In genomic region chr4:99653608-99654221, GRCm38 (mm10) we compare ENCODE assay signal across 10 mouse cellular contexts. TPM values are rescaled to one million over a fixed set of nuclear protein-coding genes. Genes with fewer than 3 reads are reported as not detected.
DNase-seq lines count a peak whose midpoint lies in the region; ATAC-seq and TF ChIP-seq lines count a peak whose summit lies in the region.
"Had no signal": no experiment of that assay in that cellular context is flagged by ENCODE, and none has a peak within 500 bp of the region (broad histone marks: within the 10 kb centered on the region; RNA-seq: fewer than 3 reads in every experiment).

No protein-coding gene starts in this region.

- H3K4me1 ChIP-seq in embryonic facial prominence, embryonic 14.5 days (ENCODE audit: control insufficient read depth, insufficient read depth, low read length): peaks cover 8% of the 10 kb centered on the region; the same call in 1 of the 2 replicates
- peaks cover 5% of the 10 kb centered on the region for H3K4me1 ChIP-seq in neural tube, embryonic 11.5 days (ENCODE audit: control insufficient read depth, insufficient read depth, low read length)

- H3K27ac ChIP-seq in embryonic facial prominence, embryonic 14.5 days (replicated peaks; ENCODE audit: low read depth, low read length): no peak overlapping the region
- H3K27ac ChIP-seq in neural tube, embryonic 11.5 days (ENCODE audit: low read depth, low read length): no peak overlapping the region
- H3K27ac ChIP-seq in layer of hippocampus, adult 2 months: no peak overlapping the region

- no peak overlapping the region for H3K9ac ChIP-seq in embryonic facial prominence, embryonic 14.5 days (ENCODE audit: low read depth, low read length)
- no peak overlapping the region for H3K9ac ChIP-seq in neural tube, embryonic 11.5 days (ENCODE audit: low read length)

- peaks cover 98% of the 10 kb centered on the region for H3K27me3 ChIP-seq in embryonic facial prominence, embryonic 14.5 days (replicated peaks; ENCODE audit: control insufficient read depth, insufficient read depth, low read length)
- H3K27me3 ChIP-seq in neural tube, embryonic 11.5 days (ENCODE audit: control insufficient read depth, insufficient read depth, low read length): peaks cover 95% of the 10 kb centered on the region

- DNase-seq in kidney, postnatal 10 days: peak; percentile 33
- no peak for DNase-seq in kidney, adult 9 months
- peak; percentile 15 to 34 for DNase-seq in cerebellum, postnatal 25 days
- DNase-seq in embryonic facial prominence, embryonic 14.5 days (ENCODE audit: low spot score): no peak
- DNase-seq in neural tube, embryonic 11.5 days (ENCODE audit: low spot score): peak; percentile 73
- no peak for DNase-seq in urinary bladder, postnatal 10 days (ENCODE audit: low spot score)
- no peak for DNase-seq in layer of hippocampus, adult 2 months (ENCODE audit: low spot score in 2 of 2)
- DNase-seq: gastrocnemius, postnatal 25 days had no signal

- TF ChIP-seq CTCF in layer of hippocampus, adult 2 months (conservative IDR thresholded peaks at IDR 0.05): no peak

- under 1% methylated on average over 34 of the region's 36 CpGs for WGBS in embryonic facial prominence, embryonic 14.5 days
- under 1% methylated on average over 36 of the region's 36 CpGs for WGBS in neural tube, embryonic 11.5 days

- H3K36me3 ChIP-seq in embryonic facial prominence, embryonic 14.5 days (ENCODE audit: control insufficient read depth, insufficient read depth, low read length): no peaks in the 10 kb centered on the region
- no peaks in the 10 kb centered on the region for H3K36me3 ChIP-seq in neural tube, embryonic 11.5 days (ENCODE audit: control insufficient read depth, insufficient read depth, low read length)

- no peaks in the 10 kb centered on the region for H3K9me3 ChIP-seq in embryonic facial prominence, embryonic 14.5 days (ENCODE audit: control insufficient read depth, low read length)
- no peaks in the 10 kb centered on the region for H3K9me3 ChIP-seq in neural tube, embryonic 11.5 days (ENCODE audit: control insufficient read depth, low read length)

- peak overlapping the region; percentile 1; the same call in 1 of the 2 replicates for H3K4me3 ChIP-seq in embryonic facial prominence, embryonic 14.5 days (ENCODE audit: low read depth, low read length)
- peak overlapping the region; percentile 6 for H3K4me3 ChIP-seq in neural tube, embryonic 11.5 days (ENCODE audit: low read depth, low read length)
- H3K4me3 ChIP-seq in layer of hippocampus, adult 2 months: no peak overlapping the region

- no peak overlapping the region for H3K4me2 ChIP-seq in embryonic facial prominence, embryonic 14.5 days (ENCODE audit: low read depth, low read length)
- peak overlapping the region; percentile 30 for H3K4me2 ChIP-seq in neural tube, embryonic 11.5 days (ENCODE audit: low read depth)

- ATAC-seq in embryonic facial prominence, embryonic 14.5 days (ENCODE audit: low read depth): no peak
- peak; percentile 57; the same call in 1 of the 2 replicates for ATAC-seq in neural tube, embryonic 11.5 days (ENCODE audit: insufficient read depth, low FRiP score, low TSS enrichment)

RNA-seq across cellular contexts. Expression of gene Foxd3, which starts 2.4 kb away (rescaled TPM):
- 1.4 and 2.0 TPM in 2 replicates for polyA plus RNA-seq in embryonic facial prominence, embryonic 14.5 days (2014; fragmentation: Nextera tagmentation; extraction: Ambion mirVana)
- 4.2 and 5.6 TPM in 2 replicates for polyA plus RNA-seq in neural tube, embryonic 11.5 days (2014; fragmentation: Nextera tagmentation; extraction: Ambion mirVana)
- not detected for total RNA-seq in layer of hippocampus, adult 2 months (2021)
- total RNA-seq: layer of hippocampus, postnatal 10 days; megakaryocyte-erythroid progenitor cell, adult 5-6 weeks had no signal

Comparison
In these comparisons a context has a peak if more than half of its experiments do, and no peak if none do; other contexts are left out.
1. DNase-seq: peak in kidney, postnatal 10 days (single experiment), cerebellum, postnatal 25 days (2 of 2) and neural tube, embryonic 11.5 days (single experiment); none in kidney, adult 9 months (single experiment), embryonic facial prominence, embryonic 14.5 days (single experiment), urinary bladder, postnatal 10 days (single experiment) and layer of hippocampus, adult 2 months (0 of 2).